Mouse (Mus musculus) midbrain, embryonic 15.5 days (tissue): ENCODE results near the gene Dis3l. TPM values are rescaled to one million over a fixed set of nuclear protein-coding genes. Genes with fewer than 3 reads are reported as not detected.
A peak's percentile ranks its signal among the peaks of the same experiment; 100 is the strongest.

Experiments
- ATAC-seq: fragments of 200-750 bp; cut with Nextera tagmentation; replicated peaks from 2 replicates; pipeline ENCODE4 v1.8.0; 2017; ENCODE audit warnings: moderate TSS enrichment
- H3K27ac ChIP-seq: fragments of 300-500 bp; sonication (generic); 2 replicates; pipeline ENCODE4 v1.5.1; 2015; ENCODE audit warnings: mild to moderate bottlenecking, inconsistent platforms
- H3K27me3 ChIP-seq: fragments of 300-500 bp; sonication (generic); replicated peaks from 2 replicates; pipeline ENCODE4 v1.6.1; 2015; ENCODE audit warnings: inconsistent platforms
- H3K36me3 ChIP-seq: fragments of 300-500 bp; sonication (generic); replicated peaks from 2 replicates; pipeline ENCODE4 v1.6.1; 2015; ENCODE audit warnings: inconsistent platforms
- H3K4me1 ChIP-seq: fragments of 300-500 bp; sonication (generic); 2 replicates; pipeline ENCODE4 v1.6.1; 2015; ENCODE audit warnings: inconsistent platforms
- H3K4me2 ChIP-seq: fragments of 300-500 bp; sonication (generic); 2 replicates; pipeline ENCODE4 v1.6.1; 2015; ENCODE audit warnings: inconsistent platforms, mild to moderate bottlenecking, moderate library complexity
- H3K4me3 ChIP-seq: fragments of 300-500 bp; sonication (generic); 2 replicates; pipeline ENCODE4 v1.5.1; 2015; ENCODE audit warnings: mild to moderate bottlenecking, inconsistent platforms
- H3K9ac ChIP-seq: fragments of 300-500 bp; sonication (generic); 2 replicates; pipeline ENCODE4 v1.6.1; 2015; ENCODE audit warnings: mild to moderate bottlenecking, inconsistent platforms
- H3K9me3 ChIP-seq: fragments of 300-500 bp; sonication (generic); 2 replicates; pipeline ENCODE4 v1.6.1; 2016; ENCODE audit warnings: inconsistent platforms
- WGBS: fragments of 180-500 bp; shearing (Covaris S2); methylation state at CpG from one replicate; pipeline ENCODE4 v1.1.7; 2015; ENCODE audit warnings: mixed read lengths; 5-methylcytosine and 5-hydroxymethylcytosine counted together
- polyA plus RNA-seq: library from polyadenylated mRNA; unstranded; fragments of >200 nt; fragmentation: Nextera tagmentation; extraction: Ambion mirVana; gene quantifications from 2 replicates; pipeline ENCODE4 v1.2.1, GENCODE M21; 2015

The Dis3l gene
- 22.8 and 25.5 TPM in 2 replicates for polyA plus RNA-seq

- H3K36me3 ChIP-seq = no peaks in the 10 kb centered on the region
- H3K9ac ChIP-seq = peak within 1 kb of the TSS; percentile 97
- WGBS = 14% methylated on average over 16 of the region's 16 CpGs
- H3K27ac ChIP-seq = peak within 1 kb of the TSS; percentile 98
- ATAC-seq = no peak
- peaks cover 29% of the 10 kb centered on the region for H3K4me1 ChIP-seq
- no peaks in the 10 kb centered on the region for H3K27me3 ChIP-seq
- peak within 1 kb of the TSS; percentile 56 for H3K4me3 ChIP-seq
- no peaks in the 10 kb centered on the region for H3K9me3 ChIP-seq
- peak within 1 kb of the TSS; percentile 83 for H3K4me2 ChIP-seq
These were observed at the start of gene Dis3l for GRCm38 (mm10) chr9:64341254-64341566. TSS of gene Dis3l (minus strand) at chr9:64341288.

GRCm38 (mm10) chr9:64389576-64390292, 48.6 kb upstream of the Dis3l start:
- H3K9ac ChIP-seq = no peak overlapping the region
- peaks cover 23% of the 10 kb centered on the region for H3K4me1 ChIP-seq
- H3K27ac ChIP-seq = no peak overlapping the region
- no peak overlapping the region for H3K4me2 ChIP-seq
- WGBS = 67% methylated on average over 7 of the region's 7 CpGs
- H3K9me3 ChIP-seq = no peaks in the 10 kb centered on the region
- no peaks in the 10 kb centered on the region for H3K36me3 ChIP-seq
- peaks cover 16% of the 10 kb centered on the region for H3K27me3 ChIP-seq
- no peak overlapping the region for H3K4me3 ChIP-seq
- no peak for ATAC-seq

DNA sequence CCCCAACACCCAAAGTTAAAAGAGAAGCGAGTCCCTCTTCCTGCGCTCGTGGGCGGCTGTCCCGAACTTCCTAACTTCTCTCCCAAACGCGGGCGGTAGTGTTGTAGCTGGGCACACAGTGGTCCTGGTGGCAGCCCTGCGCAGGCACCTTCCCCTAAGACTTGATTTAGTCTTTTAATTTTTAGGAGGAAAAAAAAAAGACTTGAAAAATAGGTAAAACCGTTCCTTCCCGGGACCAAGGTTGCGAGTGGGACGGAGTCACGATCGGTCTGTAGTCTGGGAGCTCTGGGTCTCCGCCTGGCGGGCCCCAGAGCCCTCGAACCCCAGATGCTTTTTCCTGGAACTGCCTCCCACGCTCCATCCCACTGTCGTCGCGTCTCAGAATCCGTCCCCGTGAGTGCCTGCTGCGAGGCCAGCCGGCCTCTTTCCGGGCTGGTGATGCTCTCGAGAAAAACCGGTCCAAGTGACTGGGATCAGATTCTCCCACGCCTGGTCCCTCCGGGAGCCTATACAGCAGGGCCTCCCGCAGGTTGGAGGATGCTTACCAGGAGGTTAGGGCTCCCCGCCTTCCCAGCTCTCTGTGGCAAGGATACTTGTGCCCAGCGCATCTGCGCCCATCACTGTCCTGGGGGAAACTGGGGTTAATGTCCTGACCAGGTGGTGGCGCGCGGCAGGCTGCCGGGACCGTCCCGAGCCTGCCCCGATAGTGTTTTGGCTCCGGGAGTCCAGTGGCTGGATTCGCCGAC, 45.6 kb upstream of the Dis3l start:
- Histone ChIP-seq H3K4me2 (peak overlapping the region; percentile 99), H3K27me3 (peaks cover 34% of the 10 kb centered on the region)

DNA sequence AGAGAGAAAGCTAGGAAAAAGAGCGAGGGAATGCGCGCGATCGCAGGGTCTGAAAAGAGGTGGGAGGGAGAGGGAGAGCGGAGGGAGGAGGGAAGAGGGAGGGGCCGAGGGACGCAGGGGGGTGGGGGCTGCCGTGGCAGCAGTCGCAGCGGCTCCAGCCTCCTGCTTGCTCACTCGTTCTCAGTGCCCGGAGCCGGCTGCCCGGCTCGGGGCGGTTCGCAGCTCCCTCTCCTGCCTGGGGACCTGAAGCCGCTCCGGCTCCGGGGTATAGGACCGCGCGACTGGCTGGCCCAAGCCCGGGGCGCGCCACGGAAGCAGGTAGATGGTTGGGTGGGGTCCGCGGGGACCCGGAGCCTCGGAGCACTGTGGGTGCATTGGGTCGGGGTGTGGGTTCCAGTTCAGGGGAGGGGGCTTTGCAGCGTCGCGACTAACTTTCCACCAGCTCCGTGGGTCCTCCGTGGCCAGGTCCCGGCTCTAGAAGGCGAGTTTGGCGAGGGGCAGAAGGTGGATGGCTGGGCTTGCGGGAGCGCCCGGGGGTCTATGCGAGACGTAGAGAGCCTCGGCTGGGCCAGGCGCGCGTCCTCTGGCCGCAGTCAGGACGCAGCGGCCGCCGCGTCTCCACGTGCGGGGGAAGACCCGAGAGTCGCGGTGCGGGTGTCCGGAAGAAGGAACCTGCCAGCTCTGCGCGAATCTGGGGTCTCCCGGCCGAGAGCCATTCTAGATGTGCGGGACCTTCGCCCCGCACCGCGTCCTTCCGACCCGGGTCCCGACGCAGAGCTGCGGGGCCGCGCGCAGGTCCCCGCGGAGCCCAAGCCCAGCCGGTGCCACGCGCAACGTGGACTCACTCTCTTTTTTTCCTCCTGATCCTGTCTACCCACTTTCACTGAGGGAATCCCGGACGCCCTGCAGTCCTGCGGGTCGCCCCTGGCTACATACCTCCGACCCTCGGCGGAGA, 44.7 kb upstream of the Dis3l start, which contains the start of gene Megf11:
TSS of gene Megf11 (plus strand) at position 116 of the 955 bp plus-strand sequence.
- H3K27ac ChIP-seq = 0 out of 2 replicates have a peak within 1 kb of the TSS, but pooled peaks have one; percentile 12
- H3K4me1 ChIP-seq = peaks cover 21% of the 10 kb centered on the region
- ATAC-seq = peak; percentile 81
- H3K36me3 ChIP-seq = no peaks in the 10 kb centered on the region
- peak within 1 kb of the TSS; percentile 99 for H3K4me2 ChIP-seq
- no peaks in the 10 kb centered on the region for H3K9me3 ChIP-seq
- peak within 1 kb of the TSS; percentile 64 for H3K9ac ChIP-seq
- H3K4me3 ChIP-seq = peak within 1 kb of the TSS; percentile 72
- WGBS = under 1% methylated on average over 86 of the region's 93 CpGs
- peaks cover 34% of the 10 kb centered on the region for H3K27me3 ChIP-seq

More for the DNA sequence above, 45.6 kb upstream of the Dis3l start:
- no peaks in the 10 kb centered on the region for H3K36me3 ChIP-seq
- peaks cover 21% of the 10 kb centered on the region for H3K4me1 ChIP-seq
- 0 out of 2 replicates have a peak, but pooled peaks have one; percentile 34 for ATAC-seq
- H3K27ac ChIP-seq = no peak overlapping the region
- peak overlapping the region; percentile 64 for H3K9ac ChIP-seq
- H3K4me3 ChIP-seq = peak overlapping the region; percentile 72
- H3K9me3 ChIP-seq = no peaks in the 10 kb centered on the region
- WGBS = 1% methylated on average over 45 of the region's 45 CpGs

- ATAC-seq = no peak
- peaks cover 34% of the 10 kb centered on the region for H3K27me3 ChIP-seq
- H3K4me3 ChIP-seq = no peak overlapping the region
- no peak overlapping the region for H3K4me2 ChIP-seq
- peaks cover 21% of the 10 kb centered on the region for H3K4me1 ChIP-seq
- H3K9ac ChIP-seq = no peak overlapping the region
- no peak overlapping the region for H3K27ac ChIP-seq
- no peaks in the 10 kb centered on the region for H3K36me3 ChIP-seq
- H3K9me3 ChIP-seq = no peaks in the 10 kb centered on the region
- 60% methylated on average over 10 of the region's 10 CpGs for WGBS
These were observed 42.1 kb upstream of the Dis3l start for GRCm38 (mm10) chr9:64383021-64383788.

GRCm38 (mm10) chr9:64376380-64376779, 35.3 kb upstream of the Dis3l start:
- ATAC-seq = no peak
- no peaks in the 10 kb centered on the region for H3K9me3 ChIP-seq
- WGBS = 91% methylated on average over 2 of the region's 2 CpGs
- H3K4me1 ChIP-seq = 0 out of 2 replicates have a peak, but pooled peaks cover 3% of the 10 kb centered on the region
- H3K27me3 ChIP-seq = no peaks in the 10 kb centered on the region
- H3K9ac ChIP-seq = no peak overlapping the region
- no peak overlapping the region for H3K4me3 ChIP-seq
- no peaks in the 10 kb centered on the region for H3K36me3 ChIP-seq
- no peak overlapping the region for H3K27ac ChIP-seq
- no peak overlapping the region for H3K4me2 ChIP-seq

DNA sequence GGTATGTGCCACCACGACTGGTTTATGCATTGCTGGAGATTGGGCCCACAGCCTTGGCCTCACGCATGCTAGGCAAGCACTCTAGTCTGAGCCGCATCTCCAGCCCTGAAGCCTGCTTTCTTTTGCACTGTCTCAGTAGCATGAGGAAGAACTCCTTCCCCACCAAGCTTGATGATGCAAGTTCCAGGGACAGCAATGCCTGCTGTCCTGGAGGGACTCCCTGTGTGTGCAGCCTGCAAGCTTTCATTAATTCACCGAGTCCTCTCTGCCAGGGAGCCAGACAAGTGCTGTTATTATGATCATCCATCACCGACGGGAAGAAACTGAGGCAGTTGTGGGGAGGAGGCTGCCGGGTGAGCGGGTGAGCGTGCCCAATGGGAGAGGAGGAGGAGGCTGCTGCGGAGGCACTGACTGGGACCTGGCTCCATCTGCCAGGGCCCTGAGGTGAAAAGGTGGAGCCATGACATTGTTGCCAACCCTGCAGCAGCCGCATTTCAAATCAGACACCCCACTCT, 30.3 kb upstream of the Dis3l start:
- 33% methylated on average over 11 of the region's 11 CpGs for WGBS
- Histone ChIP-seq H3K27ac (no peak overlapping the region), H3K4me3 (no peak overlapping the region), H3K9ac (no peak overlapping the region), H3K27me3 (no peaks in the 10 kb centered on the region), H3K36me3 (no peaks in the 10 kb centered on the region), H3K9me3 (no peaks in the 10 kb centered on the region), H3K4me1 (0 out of 2 replicates have a peak, but pooled peaks cover 4% of the 10 kb centered on the region), H3K4me2 (no peak overlapping the region)
- no peak for ATAC-seq

- no peaks in the 10 kb centered on the region for H3K27me3 ChIP-seq
- whole genome bisulfite sequencing = 72% methylated on average over 7 of the region's 7 CpGs
- H3K4me3 ChIP-seq = no peak overlapping the region
- H3K4me1 ChIP-seq = 0 out of 2 replicates have a peak, but pooled peaks cover 4% of the 10 kb centered on the region
- no peaks in the 10 kb centered on the region for H3K36me3 ChIP-seq
- H3K4me2 ChIP-seq = no peak overlapping the region
- no peak overlapping the region for H3K9ac ChIP-seq
- no peak overlapping the region for H3K27ac ChIP-seq
- no peaks in the 10 kb centered on the region for H3K9me3 ChIP-seq
- no peak for ATAC-seq
These were observed 28.8 kb upstream of the Dis3l start for GRCm38 (mm10) chr9:64369871-64370270.

GRCm38 (mm10) chr9:64361231-64361950, 20.3 kb upstream of the Dis3l start:
- no peak for ATAC-seq
- no peak overlapping the region for H3K4me3 ChIP-seq
- no peak overlapping the region for H3K9ac ChIP-seq
- 86% methylated on average over 9 of the region's 9 CpGs for WGBS
- no peaks in the 10 kb centered on the region for H3K27me3 ChIP-seq
- H3K27ac ChIP-seq = no peak overlapping the region
- H3K9me3 ChIP-seq = no peaks in the 10 kb centered on the region
- no peak overlapping the region for H3K4me2 ChIP-seq
- no peaks in the 10 kb centered on the region for H3K36me3 ChIP-seq
- no peaks in the 10 kb centered on the region for H3K4me1 ChIP-seq

DNA sequence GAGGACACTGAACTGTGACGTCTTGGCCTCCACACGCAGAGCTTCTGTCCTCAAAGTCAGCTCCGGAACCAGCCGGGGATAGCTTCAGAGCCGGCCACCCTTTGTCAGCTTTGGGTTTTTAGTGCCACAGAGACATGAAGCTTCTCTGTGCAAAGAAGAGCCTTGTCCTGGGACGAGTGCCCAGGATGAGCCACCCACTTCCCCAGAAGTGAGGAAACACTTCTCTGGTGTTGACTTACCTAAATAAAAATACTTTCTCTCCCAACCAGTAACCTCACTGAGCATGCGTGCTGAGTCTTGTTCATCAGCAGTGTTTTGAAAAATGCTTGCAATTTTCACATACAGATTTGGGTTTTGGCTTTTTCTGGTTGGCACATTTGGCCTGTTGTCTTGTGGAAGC, 14.5 kb upstream of the Dis3l start:
- WGBS = 95% methylated on average over 7 of the region's 7 CpGs
- no peaks in the 10 kb centered on the region for H3K4me1 ChIP-seq
- H3K9me3 ChIP-seq = no peaks in the 10 kb centered on the region

GRCm38 (mm10) chr9:64351191-64351590, 10.1 kb upstream of the Dis3l start:
- H3K36me3 ChIP-seq = no peaks in the 10 kb centered on the region
- 38% methylated on average over 3 of the region's 3 CpGs for WGBS
- ATAC-seq = no peak
- no peak overlapping the region for H3K4me3 ChIP-seq
- no peak overlapping the region for H3K4me2 ChIP-seq
- H3K27me3 ChIP-seq = no peaks in the 10 kb centered on the region
- H3K9ac ChIP-seq = no peak overlapping the region
- no peaks in the 10 kb centered on the region for H3K9me3 ChIP-seq
- H3K27ac ChIP-seq = no peak overlapping the region
- H3K4me1 ChIP-seq = peaks cover 5% of the 10 kb centered on the region; the same call in 1 of the 2 replicates

More for the DNA sequence above, 14.5 kb upstream of the Dis3l start:
- no peak overlapping the region for H3K27ac ChIP-seq
- H3K4me2 ChIP-seq = no peak overlapping the region
- H3K9ac ChIP-seq = no peak overlapping the region
- no peak for ATAC-seq
- H3K4me3 ChIP-seq = no peak overlapping the region
- H3K27me3 ChIP-seq = no peaks in the 10 kb centered on the region
- H3K36me3 ChIP-seq = no peaks in the 10 kb centered on the region
